ENCODE assay signal across 10 mouse cellular contexts in genomic region chr2:165901127-165901384, GRCm38 (mm10). TPM values are rescaled to one million over a fixed set of nuclear protein-coding genes. Genes with fewer than 3 reads are reported as not detected.
DNase-seq lines count a peak whose midpoint lies in the region; ATAC-seq and TF ChIP-seq lines count a peak whose summit lies in the region.
"Had no signal": no experiment of that assay in that cellular context is flagged by ENCODE, and none has a peak within 500 bp of the region (broad histone marks: within the 10 kb centered on the region; RNA-seq: fewer than 3 reads in every experiment).

No protein-coding gene starts in this region.

- H3K27me3 ChIP-seq in kidney, embryonic 14.5 days (ENCODE audit: control insufficient read depth, insufficient read depth, low read length): no peaks in the 10 kb centered on the region
- no peaks in the 10 kb centered on the region for H3K27me3 ChIP-seq in CH12.LX (replicated peaks)
- H3K27me3 ChIP-seq in ES-Bruce4 (ENCODE audit: control insufficient read depth, insufficient read depth, low read length, poor library complexity, severe bottlenecking): no peaks in the 10 kb centered on the region
- H3K27me3 ChIP-seq in limb, embryonic 13.5 days: no peaks in the 10 kb centered on the region

- H3K9me3 ChIP-seq in kidney, embryonic 14.5 days (ENCODE audit: control insufficient read depth, low read length): no peaks in the 10 kb centered on the region
- H3K9me3 ChIP-seq in CH12.LX (replicated peaks; ENCODE audit: low read length) (no peaks in the 10 kb centered on the region), ES-Bruce4 (replicated peaks; ENCODE audit: control insufficient read depth, insufficient read depth, low read length, poor library complexity, severe bottlenecking) (no peaks in the 10 kb centered on the region)
- no peaks in the 10 kb centered on the region for H3K9me3 ChIP-seq in limb, embryonic 13.5 days

- in situ Hi-C loops in CH12.LX (cut with MboI; ENCODE audit: low pct_ligation_motif_present, low pct_unique_long_range_greater_than_20kb, low sequenced_read_pairs): loop anchor here (25.0 kb wide), 1 partner anchor 364 kb away; no protein-coding TSS in a partner anchor

- no peak overlapping the region for H3K4me3 ChIP-seq in kidney, embryonic 14.5 days (ENCODE audit: low read length)
- peak overlapping the region; percentile 63 to 69 (median 67) for H3K4me3 ChIP-seq in CH12.LX (replicated peaks in 1 of 3; ENCODE audit: low read depth in 2 of 3, low read length in 2 of 3, poor library complexity in 1 of 3)
- peak overlapping the region; percentile 50 for H3K4me3 ChIP-seq in ES-Bruce4 (ENCODE audit: low read depth, low read length)
- no peak overlapping the region for H3K4me3 ChIP-seq in limb, embryonic 13.5 days

- no peaks in the 10 kb centered on the region for H3K79me2 ChIP-seq in CH12.LX (replicated peaks; ENCODE audit: control insufficient read depth, extremely low read depth, insufficient read depth, poor library complexity, severe bottlenecking)

- H3K9ac ChIP-seq in kidney, embryonic 14.5 days (ENCODE audit: low read depth, low read length): no peak overlapping the region
- peak overlapping the region; percentile 59; the same call in 1 of the 2 replicates for H3K9ac ChIP-seq in CH12.LX (ENCODE audit: insufficient read depth, low read depth)
- peak overlapping the region; percentile 69 for H3K9ac ChIP-seq in ES-Bruce4 (ENCODE audit: low read depth, poor library complexity, severe bottlenecking)
- 0 out of 2 replicates have a peak overlapping the region, but pooled peaks have one; percentile 26 for H3K9ac ChIP-seq in limb, embryonic 13.5 days

- no peak for ATAC-seq in kidney, embryonic 14.5 days (ENCODE audit: low FRiP score, low TSS enrichment)
- no peak for ATAC-seq in limb, embryonic 13.5 days (ENCODE audit: low FRiP score, low read depth)

- DNase-seq in kidney, adult 8-10 months: no peak
- DNase-seq in CH12.LX (ENCODE audit: extremely low read depth): peak; percentile 70
- no peak for DNase-seq in urinary bladder, postnatal 14 days (ENCODE audit: low spot score)
- DNase-seq in spleen, postnatal 10 days (ENCODE audit: low spot score in 2 of 2): no peak
- DNase-seq: cerebellum, postnatal 36 days; right cerebral cortex, postnatal 25 days; thymus, postnatal 14 days had no signal

- H3K4me1 ChIP-seq in kidney, embryonic 14.5 days (ENCODE audit: control insufficient read depth, insufficient read depth, low read length): peaks cover 27% of the 10 kb centered on the region
- peaks cover 3 to 27% of the 10 kb centered on the region in 2 experiments; a peak in 3 of 4 replicates for H3K4me1 ChIP-seq in CH12.LX (ENCODE audit: control insufficient read depth in 1 of 2, insufficient read depth in 2 of 2)
- H3K4me1 ChIP-seq in ES-Bruce4 (ENCODE audit: control insufficient read depth, insufficient read depth, low read length): no peaks in the 10 kb centered on the region
- peaks cover 30% of the 10 kb centered on the region for H3K4me1 ChIP-seq in limb, embryonic 13.5 days

- dilution Hi-C loops in CH12.LX (cut with MboI; ENCODE audit: extremely low pct_ligation_motif_present, extremely low pct_unique_long_range_greater_than_20kb, low sequenced_read_pairs): no loop called here

- 31% methylated on average over 3 of the region's 3 CpGs for WGBS in kidney, embryonic 14.5 days
- WGBS in limb, embryonic 13.5 days: 19% methylated on average over 3 of the region's 3 CpGs

- no peaks in the 10 kb centered on the region for H3K36me3 ChIP-seq in kidney, embryonic 14.5 days (ENCODE audit: control insufficient read depth, insufficient read depth, low read length)
- H3K36me3 ChIP-seq in CH12.LX (replicated peaks in 1 of 2; ENCODE audit: control insufficient read depth in 1 of 2, insufficient read depth in 1 of 2, low read length in 1 of 2) (no peaks in the 10 kb centered on the region), ES-Bruce4 (ENCODE audit: control insufficient read depth, insufficient read depth, low read length, poor library complexity, severe bottlenecking) (no peaks in the 10 kb centered on the region)
- H3K36me3 ChIP-seq in limb, embryonic 13.5 days: no peaks in the 10 kb centered on the region

- TF ChIP-seq EP300 in CH12.LX (IDR thresholded peaks at IDR 0.05; ENCODE audit: low read length): no peak
- no peak for TF ChIP-seq EP300 in ES-Bruce4 (IDR thresholded peaks at IDR 0.05; ENCODE audit: insufficient read depth, low read depth, low read length)

- TF ChIP-seq RAD21 in CH12.LX (IDR thresholded peaks at IDR 0.05; ENCODE audit: low read depth, low read length): no peak

- peak overlapping the region; percentile 86 for H3K27ac ChIP-seq in kidney, embryonic 14.5 days (ENCODE audit: low read depth, low read length)
- peak overlapping the region; percentile 55; the same call in 1 of the 2 replicates for H3K27ac ChIP-seq in CH12.LX (ENCODE audit: insufficient read depth, low read depth)
- peak overlapping the region; percentile 96 for H3K27ac ChIP-seq in ES-Bruce4 (ENCODE audit: insufficient read depth, low read length)
- peak overlapping the region; percentile 82 for H3K27ac ChIP-seq in limb, embryonic 13.5 days

- TF ChIP-seq POLR2A in CH12.LX (IDR thresholded peaks at IDR 0.05; ENCODE audit: low read depth, low read length) (no peak), ES-Bruce4 (IDR thresholded peaks at IDR 0.05; ENCODE audit: insufficient read depth, low read length) (no peak)

- H3K4me2 ChIP-seq in kidney, embryonic 14.5 days (replicated peaks; ENCODE audit: low read depth, low read length): no peak overlapping the region
- H3K4me2 ChIP-seq in CH12.LX (ENCODE audit: insufficient read depth, low read depth, poor library complexity, severe bottlenecking): peak overlapping the region; percentile 98
- peak overlapping the region; percentile 47 for H3K4me2 ChIP-seq in limb, embryonic 13.5 days (replicated peaks)

- TF ChIP-seq CTCF in CH12.LX (conservative IDR thresholded peaks at IDR 0.05 in 1 of 2, IDR thresholded peaks at IDR 0.05 in 1 of 2; ENCODE audit: low read depth in 2 of 2, low read length in 2 of 2) (no peak), ES-Bruce4 (IDR thresholded peaks at IDR 0.05; ENCODE audit: low read depth, low read length) (no peak)

TF ChIP-seq in CH12.LX, 34 proteins besides CTCF, POLR2A, EP300 and RAD21:
- TF ChIP-seq ETS1 (conservative IDR thresholded peaks at IDR 0.05; ENCODE audit: low read depth, low read length) (0 out of 2 replicates have a peak, but pooled peaks have one; percentile 12), MYC (IDR thresholded peaks at IDR 0.05; ENCODE audit: low read depth, low read length) (no peak)

RNA-seq across cellular contexts. Expression of gene Zmynd8, which starts 2.2 kb away (rescaled TPM):
- polyA plus RNA-seq in kidney, embryonic 14.5 days (2014; fragmentation: Nextera tagmentation; extraction: Ambion mirVana): 44.3 and 61.1 TPM in 2 replicates
- 34.0 and 35.1 TPM in 2 replicates for total RNA-seq in CH12.LX (2012; rRNA removed)
- total RNA-seq in CH12.LX (2014; rRNA removed): 29.5 and 33.6 TPM in 2 replicates
- polyA plus RNA-seq in CH12.LX (2012; ENCODE audit: insufficient read length, low read depth): 76.1 and 84.5 TPM in 2 replicates
- 231 and 237 TPM in 2 replicates for polyA plus RNA-seq in ES-Bruce4 (2011; ENCODE audit: insufficient read depth, insufficient read length, low read depth, missing spikeins)
- polyA plus RNA-seq in limb, embryonic 13.5 days (2015; fragmentation: Nextera tagmentation; extraction: Ambion mirVana): 59.4 and 65.7 TPM in 2 replicates

Comparison
In these comparisons a context has a peak if more than half of its experiments do, and no peak if none do; other contexts are left out.
1. H3K4me3 ChIP-seq: peak in CH12.LX (3 of 3) and ES-Bruce4 (single experiment); none in kidney, embryonic 14.5 days (single experiment) and limb, embryonic 13.5 days (single experiment).
2. Peak in every context shown above with its lines, with median percentiles within 50 percentile points of each other: H3K27ac ChIP-seq.